Mouse (Mus musculus): ENCODE measurements around the gene Shisa7.

- TF ChIP-seq POLR2A (IDR thresholded peaks at IDR 0.05; ENCODE audit: control insufficient read depth in 1 of 2, insufficient read depth in 1 of 2, low read depth in 1 of 2, low read length in 2 of 2, poor library complexity in 1 of 2) (no peak), GATA1 (IDR thresholded peaks at IDR 0.05; ENCODE audit: low read depth, low read length) (no peak), CTCF (IDR thresholded peaks at IDR 0.05 in 2 of 3, conservative IDR thresholded peaks at IDR 0.05 in 1 of 3; ENCODE audit: control insufficient read depth in 1 of 3, insufficient read depth in 1 of 3, low read depth in 2 of 3, low read length in 3 of 3, poor library complexity in 1 of 3, severe bottlenecking in 1 of 3) (no peak), USF2 (IDR thresholded peaks at IDR 0.05; ENCODE audit: borderline replicate concordance in 1 of 2, insufficient read depth in 1 of 2, low read depth in 1 of 2, low read length in 2 of 2) (no peak), TCF12 (IDR thresholded peaks at IDR 0.05; ENCODE audit: low read depth, low read length) (no peak), JUND (IDR thresholded peaks at IDR 0.05; ENCODE audit: low read depth, low read length) (no peak), POLR2AphosphoS2 (IDR thresholded peaks at IDR 0.05; ENCODE audit: low read length) (no peak), EP300 (IDR thresholded peaks at IDR 0.05; ENCODE audit: low read depth in 1 of 2, low read length in 2 of 2) (no peak), ZKSCAN1 (IDR thresholded peaks at IDR 0.05; ENCODE audit: low read depth, low read length) (no peak)
These were observed 64.6 kb downstream of the Shisa7 start for GRCm38 (mm10) chr7:4779921-4780320.
